Mouse (Mus musculus) 3134 (cell line): ENCODE results near the gene Simc1.
"Not testable (repeated sequence)": the region's sequence is repeated elsewhere in the genome, so short reads cannot be mapped to it uniquely, and the experiment has no call there.

Experiments
- DNase-seq: peaks from one replicate; pipeline ENCODE4 v3.0.0-alpha.2; 2011; ENCODE audit warnings: low spot score; ENCODE audit not compliant: insufficient read length; ENCODE audit errors: extremely low read depth

Simc1 gene

DNA sequence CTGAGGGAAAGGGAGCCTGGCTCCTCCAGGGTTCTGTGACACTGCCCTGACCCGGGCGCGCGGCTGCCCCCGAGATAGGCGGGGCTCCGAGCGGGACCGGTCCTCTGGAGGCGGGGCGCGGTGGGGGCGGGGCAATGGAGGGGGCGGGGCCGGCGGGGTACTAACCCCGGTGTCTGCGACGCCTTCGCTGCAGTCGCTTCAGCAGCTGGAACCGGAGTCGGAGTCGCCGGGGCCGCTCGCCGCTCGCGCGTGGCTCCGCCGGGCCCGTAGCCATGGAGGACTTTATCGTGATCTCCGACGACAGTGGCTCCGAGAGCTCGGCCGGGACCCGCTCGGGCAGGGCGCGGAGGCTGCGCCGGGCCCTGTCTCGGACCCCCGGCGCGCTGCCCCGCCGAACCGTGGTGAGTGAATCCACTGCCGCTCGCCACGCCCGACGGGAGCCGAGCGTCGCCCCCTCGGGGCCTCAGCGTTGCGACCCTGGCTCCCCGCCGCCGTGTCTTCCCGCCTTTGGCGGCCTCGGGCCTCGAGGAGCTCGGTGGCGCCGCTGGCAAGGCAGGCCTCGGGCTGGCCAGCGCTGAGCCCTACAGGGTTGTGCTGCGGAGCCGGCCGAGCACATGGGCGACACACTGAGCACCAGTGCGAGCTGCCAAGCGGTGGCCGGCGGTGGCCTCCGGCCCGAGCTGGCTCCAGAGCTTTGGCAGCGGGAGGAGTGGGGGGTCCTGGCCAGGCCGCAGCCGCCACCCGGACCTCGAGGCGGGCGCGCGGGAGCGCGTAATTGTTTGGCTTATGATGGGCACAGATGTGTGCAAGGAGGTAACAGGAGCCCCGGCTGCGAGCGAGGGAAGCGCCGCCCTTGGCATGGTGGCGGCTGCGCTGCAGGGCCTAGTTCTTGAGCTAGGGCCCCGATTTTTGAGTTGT is at the start of gene Simc1:
Gene Simc1 (plus strand): TSS at position 176 of the 918 bp plus-strand sequence.
- DNase-seq = peak; percentile 83

DNA sequence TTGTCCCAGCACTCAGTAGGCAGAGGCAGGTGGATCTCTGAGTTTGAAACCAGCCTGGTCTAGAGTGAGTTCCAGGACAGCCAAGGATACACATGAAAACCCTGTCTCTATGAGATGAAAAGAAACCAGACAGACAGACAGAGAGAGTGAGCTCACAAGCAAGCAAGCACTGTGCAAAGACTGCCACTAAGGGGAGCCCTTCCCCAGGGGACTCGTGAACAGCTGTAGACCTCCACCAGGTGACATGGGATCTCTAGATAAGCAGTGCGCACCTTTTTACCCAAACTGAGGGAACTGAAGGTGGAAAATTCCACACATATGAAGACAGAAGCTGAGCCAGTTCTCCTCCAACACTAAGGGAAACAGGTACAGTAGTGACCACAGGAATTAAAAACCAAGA is 46.5 kb upstream of the Simc1 start:
- DNase-seq = no peak

DNA sequence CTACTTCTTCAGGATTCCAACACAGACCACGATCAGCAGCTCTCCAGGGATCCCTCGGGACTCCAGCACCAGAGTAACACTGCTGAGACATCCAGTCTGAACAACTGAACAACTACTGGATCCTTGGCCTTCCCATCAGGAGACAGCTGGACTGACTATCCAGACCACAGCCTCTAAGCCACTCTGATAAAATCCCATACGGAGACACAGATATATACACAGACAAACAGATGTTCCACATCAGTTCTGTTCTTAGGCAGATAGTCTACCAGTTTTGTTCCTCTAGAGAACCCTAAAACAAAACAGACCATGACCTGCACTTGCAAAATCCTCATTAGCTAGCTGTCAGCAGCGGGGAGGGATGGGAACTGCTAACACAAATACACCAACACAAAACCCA is 44.3 kb upstream of the Simc1 start:
- no peak for DNase-seq

DNA sequence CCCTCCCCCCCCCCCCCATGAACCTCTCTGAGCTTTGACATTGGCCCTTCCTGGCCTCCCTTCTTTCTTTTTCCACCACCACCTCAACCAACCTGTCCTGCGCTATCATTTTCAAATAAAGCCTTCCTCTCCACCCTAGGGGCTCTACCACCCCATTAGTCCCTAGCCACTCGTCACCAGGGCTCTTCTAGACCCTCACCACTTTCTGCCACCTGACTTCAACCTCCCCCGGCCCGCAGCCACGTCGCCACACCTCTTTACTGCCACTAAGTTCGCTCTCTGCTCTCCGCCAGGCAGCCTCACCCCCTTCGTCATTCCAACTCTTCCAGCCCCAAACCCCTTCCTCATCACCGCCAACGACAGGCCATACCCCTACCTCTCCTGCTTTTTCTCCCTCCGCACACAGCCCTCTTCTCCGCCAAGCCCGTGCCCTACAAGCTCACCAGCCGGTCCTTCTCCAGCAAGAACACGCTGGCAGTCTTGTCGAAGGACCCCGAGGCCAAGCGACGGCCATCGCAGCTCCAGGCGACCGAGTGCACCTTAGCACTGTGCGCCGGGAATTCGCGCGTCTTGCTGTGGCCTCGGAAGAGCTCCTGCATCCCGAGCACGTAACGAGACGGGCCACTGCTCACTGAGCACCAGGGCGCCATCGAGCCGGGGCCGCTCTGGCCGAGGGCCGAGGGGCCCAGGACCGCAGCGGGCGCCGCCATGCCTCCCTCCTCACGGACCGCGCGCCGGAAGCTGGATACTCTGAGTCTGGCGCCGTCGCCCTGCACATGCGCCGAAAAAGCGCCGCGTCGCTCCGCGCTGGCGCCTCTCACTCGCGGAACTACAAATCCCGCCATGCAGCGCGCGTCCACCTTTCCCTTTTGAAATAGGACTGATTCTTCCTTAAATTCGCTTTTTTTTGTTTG is 35.2 kb upstream of the Simc1 start, which contains the start of gene Thoc3:
Gene Thoc3 (minus strand): TSS at position 752 of the 914 bp plus-strand sequence.
- peak; percentile 88 for DNase-seq

DNA sequence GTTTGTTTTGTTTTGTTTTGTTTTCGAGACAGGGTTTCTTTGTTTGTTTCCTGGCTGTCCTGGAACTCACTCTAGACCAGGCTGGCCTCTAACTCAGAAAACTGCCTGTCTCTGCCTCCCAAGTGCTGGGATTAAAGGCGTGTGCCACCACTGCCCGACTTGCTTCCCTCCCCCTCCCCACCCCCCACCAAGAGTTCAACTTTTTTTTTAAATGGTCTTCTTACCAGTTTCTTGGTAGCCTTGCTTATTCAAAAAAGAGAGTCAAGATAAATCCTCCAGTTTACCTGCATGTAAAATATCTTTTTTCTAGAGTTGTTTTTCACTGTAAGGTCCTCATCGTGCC is 34.6 kb upstream of the Simc1 start:
- DNase-seq = no peak

DNA sequence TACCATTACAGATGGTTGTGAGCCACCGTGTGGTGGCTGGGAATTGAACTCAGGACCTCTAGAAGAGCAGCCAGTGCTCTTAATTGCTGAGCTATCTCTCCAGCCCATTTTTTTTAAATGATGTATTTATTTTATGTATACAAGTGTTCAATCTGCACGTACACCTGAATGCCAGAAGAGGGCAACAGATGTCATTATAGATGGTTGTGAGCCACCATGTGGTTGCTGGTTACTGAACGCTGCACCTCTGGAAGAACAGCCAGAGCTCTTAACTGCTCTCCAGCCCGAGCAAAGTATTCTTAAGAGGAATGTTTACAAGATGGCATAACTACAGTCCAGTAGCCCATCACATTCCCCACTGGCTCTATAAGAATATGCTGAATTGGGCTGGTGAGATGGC is 31.6 kb upstream of the Simc1 start:
- DNase-seq = no peak

DNA sequence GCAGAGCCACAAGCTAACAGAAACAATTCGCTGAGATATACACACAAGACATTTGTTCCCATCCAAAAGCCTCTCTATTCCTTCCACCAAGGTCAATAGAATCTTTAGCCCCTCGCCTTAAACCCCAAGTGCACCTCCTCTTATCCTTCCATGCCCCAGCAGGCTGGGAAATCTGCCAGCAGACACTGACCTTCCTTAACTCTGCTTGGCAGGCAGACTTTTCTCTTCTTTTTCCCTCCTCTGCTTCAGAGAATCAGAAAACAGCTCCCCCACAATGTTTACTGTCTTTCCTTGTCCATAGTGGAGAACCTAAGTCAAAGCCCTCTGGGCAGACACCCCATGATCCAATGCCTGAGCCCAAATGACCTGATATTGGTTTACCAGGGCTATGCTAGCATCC is 28.6 kb upstream of the Simc1 start:
- no peak for DNase-seq

DNA sequence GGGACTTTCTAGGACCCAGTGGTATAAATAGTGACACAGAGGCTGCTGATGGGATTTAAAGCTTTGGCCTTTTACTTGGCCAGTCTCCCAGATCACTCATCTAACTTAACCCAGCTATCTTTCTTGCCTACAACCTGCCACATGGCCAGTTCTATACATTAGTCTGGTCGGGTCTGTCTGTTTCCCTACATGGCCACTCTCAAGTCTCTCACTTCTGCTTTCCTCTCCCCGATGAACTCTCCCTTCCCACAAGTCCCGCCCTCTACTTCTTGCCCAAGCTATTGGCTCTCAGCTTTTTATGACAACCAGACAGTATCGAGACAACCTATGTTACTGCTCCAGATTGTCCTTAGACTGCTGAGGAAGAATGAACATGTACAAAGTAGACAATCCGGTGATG is 27.9 kb upstream of the Simc1 start:
- DNase-seq = no peak

DNA sequence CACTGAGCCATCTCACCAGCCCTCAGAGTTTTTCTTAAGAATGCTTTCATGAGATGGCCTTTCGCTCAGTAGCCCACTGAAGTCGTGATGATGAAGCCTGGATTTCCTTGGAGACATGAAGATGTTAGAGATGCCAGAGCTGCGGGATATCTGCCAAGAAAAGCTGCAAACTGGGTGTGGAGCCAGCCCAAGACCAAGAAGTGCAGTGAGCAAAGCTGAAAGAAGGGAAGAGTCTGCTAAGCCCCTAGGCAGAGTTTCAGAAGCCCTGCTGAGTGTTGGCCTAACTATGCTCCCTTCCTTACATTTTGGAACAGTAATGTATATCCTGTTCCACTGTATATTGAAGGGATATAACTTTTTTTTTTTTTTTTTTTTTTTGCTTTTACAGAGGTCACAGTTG is 24.3 kb upstream of the Simc1 start:
- peak; percentile 32 for DNase-seq

DNA sequence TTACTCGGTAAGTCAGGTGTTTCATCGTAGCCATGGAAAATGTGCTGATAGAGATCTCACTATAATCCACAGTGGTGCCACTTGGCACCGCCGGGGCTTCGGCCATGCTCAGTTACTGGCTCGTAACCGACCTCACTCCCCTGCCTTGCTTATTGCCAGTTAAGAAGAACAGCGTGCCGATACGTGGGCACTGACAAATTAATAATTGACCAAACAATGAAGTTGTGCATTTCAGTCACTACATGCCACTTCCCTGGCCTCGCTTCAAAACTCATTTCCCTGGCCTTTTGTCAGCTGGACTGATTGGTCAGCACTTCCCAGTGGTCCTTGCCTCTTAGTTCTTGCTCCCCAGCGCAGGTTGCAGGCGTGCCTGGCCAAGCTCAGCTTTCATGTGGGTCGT is 22.1 kb upstream of the Simc1 start:
- DNase-seq = no peak

DNA sequence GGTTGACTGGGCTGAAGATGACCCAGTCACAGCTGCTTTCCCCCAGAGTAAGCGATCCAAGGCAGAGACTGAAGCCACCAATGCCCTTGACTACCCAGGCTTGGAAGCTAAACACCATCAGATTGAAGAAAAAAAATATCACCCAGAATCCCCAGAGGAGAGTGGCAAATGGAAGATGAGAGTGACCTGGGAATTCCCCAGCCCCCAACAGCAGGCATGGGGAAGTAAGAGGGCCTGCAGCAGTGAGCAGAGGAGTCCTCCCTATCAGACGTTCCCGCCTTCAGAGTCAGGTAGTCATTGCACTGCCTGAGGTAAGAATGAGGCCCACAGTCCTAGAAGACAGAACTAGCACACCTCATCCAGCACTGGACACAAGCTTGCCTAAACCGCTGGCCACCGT is 13.2 kb upstream of the Simc1 start:
- DNase-seq = no peak

DNA sequence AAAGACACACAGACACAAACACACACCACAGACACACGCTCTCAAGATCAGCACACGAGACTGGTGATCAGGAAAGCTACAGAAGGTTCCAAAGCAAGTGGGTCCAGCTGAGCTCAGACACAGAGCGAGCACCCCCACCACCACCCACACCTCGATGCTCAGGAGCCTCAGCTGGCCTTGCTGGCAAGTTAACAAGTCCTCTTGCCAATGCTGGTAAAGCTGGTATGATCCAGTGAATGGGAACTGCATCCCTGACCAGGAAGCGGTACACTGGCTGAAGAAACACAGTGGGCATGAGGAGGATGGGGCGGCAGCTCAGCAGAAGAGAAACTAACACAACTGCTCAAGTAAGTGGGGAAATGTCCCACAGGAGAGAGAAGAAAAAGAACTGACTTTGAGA is 12.2 kb upstream of the Simc1 start:
- no peak for DNase-seq

DNA sequence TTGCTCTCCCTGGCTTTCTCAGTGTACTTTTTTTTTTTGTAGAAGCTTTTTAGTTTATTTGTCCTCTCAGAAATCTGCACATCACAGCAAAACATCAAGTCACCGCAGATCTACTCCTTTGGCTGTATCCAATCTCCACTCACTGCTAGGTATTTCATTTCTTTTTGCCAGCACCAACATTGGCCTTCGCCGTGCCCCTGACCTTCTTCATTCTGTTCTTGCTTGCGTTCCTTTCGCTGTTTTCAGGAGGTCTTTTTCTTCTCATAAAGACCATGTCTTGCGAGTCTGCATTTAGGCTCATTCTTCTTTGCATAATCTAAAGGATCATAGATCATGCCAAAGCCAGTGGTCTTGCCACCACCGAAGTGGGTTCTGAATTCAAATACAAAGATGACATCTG is 4.0 kb upstream of the Simc1 start:
- not testable (repeated sequence) for DNase-seq

DNA sequence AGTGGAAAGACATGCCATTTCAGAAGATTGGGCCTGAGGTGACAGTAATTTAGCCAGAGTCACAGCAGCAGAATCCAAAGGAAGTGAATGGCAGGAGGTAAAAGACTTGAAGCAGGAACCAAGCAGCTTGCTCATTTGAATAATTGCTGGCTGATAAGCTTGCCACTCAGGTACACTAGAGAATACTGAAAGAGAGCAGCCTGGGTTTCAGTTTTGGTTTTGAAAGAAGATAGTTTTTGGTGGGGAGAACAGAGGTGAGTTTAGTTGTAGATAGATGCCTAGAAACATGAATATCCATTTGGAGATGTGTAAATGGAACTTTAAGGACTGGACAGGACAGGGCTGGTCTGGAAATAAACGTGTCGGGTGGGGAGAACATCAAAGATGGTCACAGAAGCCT is 2.2 kb upstream of the Simc1 start:
- no peak for DNase-seq

DNA sequence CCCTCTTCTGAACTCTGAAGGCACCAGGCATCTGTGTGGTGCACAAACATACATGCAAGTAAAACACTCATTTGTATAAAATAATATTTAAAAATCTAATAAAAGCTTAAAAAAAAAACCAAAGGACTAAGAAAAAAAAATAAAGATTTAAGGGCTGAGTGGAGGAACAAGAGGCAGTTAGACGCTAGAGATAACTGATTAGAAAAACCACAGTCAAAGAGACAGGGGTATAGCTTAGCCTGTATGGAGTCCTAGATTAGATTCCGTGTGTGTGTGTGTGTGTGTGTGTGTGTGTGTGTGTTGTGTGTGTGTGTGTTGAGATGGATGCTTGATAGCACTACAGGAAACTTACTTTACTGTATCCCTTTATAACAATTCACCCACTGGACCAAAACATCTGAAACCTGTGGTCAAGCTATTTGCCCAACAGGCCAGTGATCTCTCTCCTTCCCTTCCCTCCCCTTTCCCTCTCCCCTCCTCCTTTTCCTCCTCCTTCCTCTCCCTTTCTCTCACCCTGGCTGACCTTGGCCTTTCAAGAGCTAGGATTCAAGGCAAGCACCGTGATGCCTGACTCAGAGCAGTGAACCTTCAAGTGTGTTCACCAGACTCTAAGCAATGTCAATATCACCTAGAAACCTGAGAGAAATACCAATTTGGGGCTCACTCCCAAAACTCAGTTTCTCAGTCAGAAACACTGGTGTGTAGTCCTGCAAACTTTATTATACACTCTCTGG is 1.5 kb upstream of the Simc1 start:
- no peak for DNase-seq

DNA sequence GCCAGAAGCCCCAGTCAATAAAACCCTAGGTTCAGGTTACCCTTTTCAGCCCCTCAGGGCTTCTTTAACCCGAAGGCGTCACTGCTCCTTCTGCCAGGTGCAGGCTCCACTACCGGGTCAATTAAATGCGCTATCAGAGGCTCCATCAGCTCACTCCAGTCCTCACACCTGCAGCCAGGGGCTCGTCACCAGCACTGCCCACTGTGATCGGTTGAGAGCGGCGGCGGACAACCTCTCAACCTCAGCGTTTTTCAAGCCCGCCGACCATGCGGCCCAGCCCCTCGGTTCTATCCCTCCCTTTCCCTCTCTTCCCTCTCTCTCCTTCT is 338 bp upstream of the Simc1 start:
- DNase-seq = no peak

DNA sequence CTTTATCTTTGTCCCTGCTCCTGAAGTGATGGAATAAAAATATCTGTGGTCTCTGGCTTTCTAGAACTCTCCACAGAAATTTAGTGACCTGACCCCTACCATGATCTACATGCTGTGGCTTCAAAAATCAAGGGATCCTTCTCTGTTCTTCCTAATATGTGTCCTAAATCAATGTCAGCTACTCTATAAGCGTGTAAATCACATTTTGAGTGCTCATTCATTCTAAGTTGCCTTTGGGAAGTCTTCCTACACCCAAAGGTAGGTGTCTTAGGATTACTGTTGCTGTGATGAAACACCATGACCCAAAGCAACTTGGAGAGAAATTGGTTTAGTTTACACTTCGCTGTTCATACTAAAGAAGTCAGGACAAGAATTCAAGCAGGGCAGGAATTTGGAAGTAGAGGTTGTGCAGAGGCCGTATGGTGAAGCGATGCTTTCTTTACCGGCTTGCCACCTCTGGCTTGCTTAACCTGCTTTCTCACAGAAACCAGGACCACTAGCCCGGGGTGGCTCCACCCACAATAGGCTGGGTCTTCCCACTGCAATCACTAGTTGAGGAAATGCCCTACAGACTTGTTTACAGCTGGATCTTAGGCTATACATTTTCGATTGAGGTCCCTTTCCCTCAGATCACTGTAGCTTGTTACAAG is 1.2 kb downstream of the Simc1 start:
- peak; percentile 18 for DNase-seq

DNA sequence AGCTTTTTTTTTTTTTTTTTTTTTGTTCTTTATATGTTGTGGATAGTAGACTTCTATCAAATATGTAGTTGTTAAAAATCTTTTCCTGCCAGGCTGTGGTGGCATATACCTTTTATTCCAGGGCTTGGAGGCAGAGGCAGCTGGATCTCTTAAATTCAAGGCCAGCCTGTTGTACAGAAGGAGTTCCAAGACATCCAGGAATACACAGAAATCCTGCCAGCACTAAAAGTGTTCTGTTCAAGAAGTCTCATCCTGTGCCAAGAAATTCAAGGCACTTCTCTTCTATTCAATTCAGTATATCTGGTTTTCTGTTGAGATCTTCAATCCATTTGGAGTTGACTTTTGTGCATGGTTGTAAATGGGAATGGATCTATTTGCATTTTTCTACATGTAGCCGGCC is 2.3 kb downstream of the Simc1 start:
- DNase-seq = no peak

DNA sequence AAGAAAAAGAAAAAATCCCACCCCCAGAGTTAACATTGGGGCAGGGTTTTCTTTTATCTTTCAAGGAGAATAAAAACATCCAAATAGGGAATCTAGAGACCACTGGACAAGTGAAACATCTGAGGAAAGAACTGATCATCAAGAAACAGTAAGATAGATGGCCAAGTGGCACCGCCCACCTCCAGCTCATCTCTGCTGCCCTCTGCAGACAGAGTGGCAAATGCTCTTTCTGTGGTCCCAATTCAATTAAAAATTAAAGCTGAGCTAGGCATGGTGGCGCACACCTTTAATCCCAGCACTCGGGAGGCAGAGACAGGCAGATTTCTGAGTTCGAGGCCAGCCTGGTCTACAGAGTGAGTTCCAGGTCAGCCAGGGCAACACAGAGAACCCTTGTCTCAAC is 16.6 kb downstream of the Simc1 start:
- peak; percentile 17 for DNase-seq

DNA sequence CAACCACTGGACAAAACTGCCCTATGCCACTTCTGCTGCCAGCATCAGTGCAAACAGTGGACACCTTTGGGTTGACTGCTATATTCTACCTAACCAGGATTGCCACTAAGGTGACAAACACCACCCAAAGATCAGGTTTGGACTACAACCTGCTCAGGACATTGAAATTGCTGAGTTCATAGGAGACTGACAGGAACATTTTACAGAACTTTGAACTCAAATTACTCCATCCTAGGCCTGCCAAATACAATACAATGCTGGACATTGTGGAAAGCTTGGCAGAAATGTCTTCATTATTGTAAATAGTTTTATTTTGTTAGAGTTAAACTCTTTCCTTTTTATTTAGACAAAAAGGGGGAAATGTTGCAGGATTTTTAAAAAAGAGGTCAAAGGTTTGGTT is 17.6 kb downstream of the Simc1 start:
- no peak for DNase-seq

DNA sequence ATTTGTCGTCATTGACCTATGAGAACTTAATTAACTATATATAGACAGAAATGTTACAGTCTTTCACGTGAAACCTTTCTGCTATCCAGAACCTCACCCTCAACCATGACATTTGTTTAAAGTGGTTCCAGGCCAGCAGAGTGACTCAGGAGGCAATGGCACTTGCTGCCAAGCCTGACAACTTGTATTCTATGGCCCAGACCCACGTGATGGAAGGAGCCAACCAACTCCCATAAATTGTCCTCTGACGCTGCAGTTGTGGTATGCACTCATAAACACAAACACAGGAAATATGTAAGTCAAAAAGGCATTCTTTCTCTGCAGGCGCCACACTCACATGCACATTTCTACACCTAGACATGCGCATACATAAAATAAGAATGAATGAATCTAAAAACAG is 23.6 kb downstream of the Simc1 start:
- DNase-seq = peak; percentile 50
